Mouse (Mus musculus): Measurements from ENCODE around the gene Kif5a. TPM values are rescaled to one million over a fixed set of nuclear protein-coding genes. Genes with fewer than 3 reads are reported as not detected.

Kif5a gene
- polyA plus RNA-seq, 1 experiment from 2014 or later: 2.3 TPM

DNA sequence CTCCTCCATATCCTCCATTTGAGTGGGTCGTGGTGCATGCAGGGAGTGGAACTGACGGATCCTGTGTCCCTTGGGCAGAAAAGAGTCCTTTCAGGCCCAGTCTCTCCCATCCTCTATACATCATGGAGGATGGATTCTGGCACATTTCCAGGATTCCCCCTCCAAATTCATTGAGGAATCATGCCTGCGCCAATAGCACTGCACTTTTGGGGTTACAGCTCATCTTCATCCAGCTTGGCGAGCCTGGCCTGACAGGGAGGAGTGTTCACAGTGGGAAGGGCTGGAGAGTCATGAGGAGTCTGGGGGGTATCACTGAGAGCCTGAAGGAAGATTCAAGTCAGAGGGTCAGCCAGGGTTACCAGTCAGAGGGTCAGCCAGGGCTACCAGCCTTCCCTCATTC is 80.5 kb downstream of the Kif5a start:
- no peaks in the 10 kb centered on the region for H3K9me3 ChIP-seq (ENCODE audit: control insufficient read depth, low read length)
- H3K27me3 ChIP-seq (ENCODE audit: control insufficient read depth, insufficient read depth, low read length): no peaks in the 10 kb centered on the region; the same call in 1 of the 2 replicates
- WGBS: 88% methylated on average over 4 of the region's 4 CpGs
- no peak overlapping the region for H3K9ac ChIP-seq (ENCODE audit: low read length)
- no peak overlapping the region for H3K4me2 ChIP-seq (replicated peaks; ENCODE audit: low read depth)
- ATAC-seq (ENCODE audit: low FRiP score, low TSS enrichment) (no peak), DNase-seq (ENCODE audit: low spot score) (no peak)
- TF ChIP-seq EP300 (optimal IDR thresholded peaks at IDR 0.05) (no peak), CTCF (IDR thresholded peaks at IDR 0.05; ENCODE audit: low read depth) (no peak)
- no peak overlapping the region for H3K4me3 ChIP-seq (ENCODE audit: low read depth, low read length)
- H3K27ac ChIP-seq (replicated peaks): no peak overlapping the region
- peaks cover 6% of the 10 kb centered on the region; the same call in 1 of the 2 replicates for H3K36me3 ChIP-seq (ENCODE audit: control insufficient read depth, insufficient read depth, low read length)
- peaks cover 4% of the 10 kb centered on the region; the same call in 1 of the 2 replicates for H3K4me1 ChIP-seq (replicated peaks; ENCODE audit: control insufficient read depth, insufficient read depth)

DNA sequence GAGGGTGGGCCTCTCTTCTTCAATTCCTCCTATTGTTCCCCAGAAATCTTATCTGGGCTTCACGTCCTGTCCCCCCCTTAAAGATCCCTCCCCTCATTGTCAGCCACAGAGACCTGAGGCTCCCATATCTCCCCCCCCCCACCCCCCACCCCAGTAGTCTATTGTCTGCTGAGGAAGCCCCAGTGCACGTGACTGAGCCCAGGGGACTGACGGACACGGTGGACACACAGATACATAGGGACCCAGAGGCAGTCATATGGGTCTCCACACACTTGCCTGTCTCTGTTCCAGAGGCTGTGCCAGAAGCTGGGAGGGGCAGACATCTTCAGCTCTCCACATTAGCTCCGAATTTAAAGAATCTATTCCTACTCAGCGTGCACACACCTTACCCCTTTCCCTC is 81.6 kb downstream of the Kif5a start:
- H3K9me3 ChIP-seq (ENCODE audit: control insufficient read depth, low read length): no peaks in the 10 kb centered on the region
- no peak overlapping the region for H3K27ac ChIP-seq (replicated peaks)
- no peak for ATAC-seq (ENCODE audit: low FRiP score, low TSS enrichment)
- H3K27me3 ChIP-seq (ENCODE audit: control insufficient read depth, insufficient read depth, low read length): no peaks in the 10 kb centered on the region; the same call in 1 of the 2 replicates
- H3K4me2 ChIP-seq (replicated peaks; ENCODE audit: low read depth): no peak overlapping the region
- no peak overlapping the region for H3K9ac ChIP-seq (ENCODE audit: low read length)
- no peak overlapping the region for H3K4me3 ChIP-seq (ENCODE audit: low read depth, low read length)
- TF ChIP-seq CTCF (IDR thresholded peaks at IDR 0.05; ENCODE audit: low read depth): no peak
- TF ChIP-seq EP300 (optimal IDR thresholded peaks at IDR 0.05): no peak
- H3K4me1 ChIP-seq (replicated peaks; ENCODE audit: control insufficient read depth, insufficient read depth): peaks cover 4% of the 10 kb centered on the region; the same call in 1 of the 2 replicates
- 64% methylated on average over 6 of the region's 6 CpGs for WGBS
- no peak for DNase-seq (ENCODE audit: low spot score)
- peaks cover 6% of the 10 kb centered on the region; the same call in 1 of the 2 replicates for H3K36me3 ChIP-seq (ENCODE audit: control insufficient read depth, insufficient read depth, low read length)

DNA sequence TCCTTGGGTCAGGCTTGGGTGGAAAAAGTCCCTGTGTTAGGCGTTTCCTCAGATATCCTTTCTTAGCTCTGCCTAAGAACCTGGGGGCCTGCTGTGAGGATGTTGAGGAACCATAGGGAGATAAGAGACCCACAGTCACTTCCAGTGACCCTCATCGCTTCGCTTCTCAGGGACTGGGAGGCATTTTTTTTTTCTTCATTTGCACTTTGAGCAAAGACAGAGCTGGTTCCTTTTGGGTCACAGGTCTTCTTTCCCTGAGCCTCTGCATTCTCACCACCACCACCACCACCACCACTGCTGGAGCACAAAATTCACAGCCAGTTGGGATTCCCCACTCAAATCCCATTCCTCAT is 82.5 kb downstream of the Kif5a start:
- Histone ChIP-seq H3K4me3 (ENCODE audit: low read depth, low read length) (no peak overlapping the region), H3K9me3 (ENCODE audit: control insufficient read depth, low read length) (no peaks in the 10 kb centered on the region), H3K27ac (replicated peaks) (no peak overlapping the region), H3K27me3 (ENCODE audit: control insufficient read depth, insufficient read depth, low read length) (no peaks in the 10 kb centered on the region; the same call in 1 of the 2 replicates), H3K4me1 (replicated peaks; ENCODE audit: control insufficient read depth, insufficient read depth) (peaks cover 4% of the 10 kb centered on the region; the same call in 1 of the 2 replicates), H3K4me2 (replicated peaks; ENCODE audit: low read depth) (no peak overlapping the region; the same call in 1 of the 2 replicates), H3K36me3 (ENCODE audit: control insufficient read depth, insufficient read depth, low read length) (peaks cover 6% of the 10 kb centered on the region; the same call in 1 of the 2 replicates), H3K9ac (ENCODE audit: low read length) (no peak overlapping the region)
- DNase-seq (ENCODE audit: low spot score): no peak
- 22% methylated on average over 3 of the region's 3 CpGs for WGBS
- no peak for ATAC-seq (ENCODE audit: low FRiP score, low TSS enrichment)
- TF ChIP-seq EP300 (optimal IDR thresholded peaks at IDR 0.05): no peak
- TF ChIP-seq CTCF (IDR thresholded peaks at IDR 0.05; ENCODE audit: low read depth): no peak

DNA sequence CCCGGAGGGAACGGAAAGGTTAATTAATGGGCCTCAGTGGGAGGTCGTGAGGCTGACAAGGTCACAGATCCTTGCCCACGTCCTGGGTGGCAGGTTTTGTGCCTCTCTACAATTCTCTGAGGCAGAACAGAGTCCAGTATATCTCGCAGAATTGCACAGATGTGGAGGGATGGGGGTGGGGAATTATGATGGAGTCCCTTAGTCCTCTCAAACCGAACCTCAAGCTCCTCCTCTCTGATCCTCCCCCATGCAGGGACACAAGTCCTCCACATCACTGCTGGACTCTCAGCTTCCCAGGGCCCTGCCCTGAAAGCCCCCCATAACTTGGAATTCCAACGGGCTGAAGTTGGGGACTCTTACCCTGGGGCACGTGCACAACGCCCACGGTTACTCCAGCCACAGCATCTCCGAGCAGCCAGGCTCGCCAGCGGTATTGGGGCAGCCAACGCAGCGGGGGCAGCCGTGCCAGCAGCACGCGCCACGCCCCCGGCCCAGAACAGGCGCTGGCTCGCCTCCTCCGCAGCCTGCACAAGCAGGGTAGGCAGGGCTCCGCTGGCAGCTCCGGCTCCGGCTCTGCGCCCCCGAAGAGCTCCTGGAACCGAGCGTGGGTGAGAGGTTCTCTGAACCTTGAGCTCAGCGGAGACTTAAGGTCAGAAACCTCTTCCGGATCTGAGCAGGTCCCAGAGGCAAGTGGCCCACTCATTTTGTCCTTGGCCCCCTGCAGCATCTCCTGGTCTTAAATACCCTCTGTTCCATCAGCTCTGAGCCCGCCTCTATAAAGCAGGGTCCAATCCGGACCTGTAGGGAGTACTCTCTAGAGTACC is 83.1 kb downstream of the Kif5a start, which contains the start of gene Slc26a10:
TSS of gene Slc26a10 (minus strand) at position 775 of the 824 bp plus-strand sequence.
- TF ChIP-seq CTCF (IDR thresholded peaks at IDR 0.05; ENCODE audit: low read depth) (no peak), EP300 (optimal IDR thresholded peaks at IDR 0.05) (no peak)
- DNase-seq (ENCODE audit: low spot score): no peak
- H3K9ac ChIP-seq (ENCODE audit: low read length): no peak within 1 kb of the TSS
- no peak for ATAC-seq (ENCODE audit: low FRiP score, low TSS enrichment)
- peak within 1 kb of the TSS; percentile 36 for H3K4me2 ChIP-seq (replicated peaks; ENCODE audit: low read depth)
- peaks cover 6% of the 10 kb centered on the region; the same call in 1 of the 2 replicates for H3K36me3 ChIP-seq (ENCODE audit: control insufficient read depth, insufficient read depth, low read length)
- H3K4me3 ChIP-seq (ENCODE audit: low read depth, low read length): 0 out of 2 replicates have a peak within 1 kb of the TSS, but pooled peaks have one; percentile 2
- no peaks in the 10 kb centered on the region; the same call in 1 of the 2 replicates for H3K27me3 ChIP-seq (ENCODE audit: control insufficient read depth, insufficient read depth, low read length)
- H3K27ac ChIP-seq (replicated peaks): no peak within 1 kb of the TSS
- peaks cover 4% of the 10 kb centered on the region; the same call in 1 of the 2 replicates for H3K4me1 ChIP-seq (replicated peaks; ENCODE audit: control insufficient read depth, insufficient read depth)
- no peaks in the 10 kb centered on the region for H3K9me3 ChIP-seq (ENCODE audit: control insufficient read depth, low read length)
- 6% methylated on average over 30 of the region's 34 CpGs for WGBS

DNA sequence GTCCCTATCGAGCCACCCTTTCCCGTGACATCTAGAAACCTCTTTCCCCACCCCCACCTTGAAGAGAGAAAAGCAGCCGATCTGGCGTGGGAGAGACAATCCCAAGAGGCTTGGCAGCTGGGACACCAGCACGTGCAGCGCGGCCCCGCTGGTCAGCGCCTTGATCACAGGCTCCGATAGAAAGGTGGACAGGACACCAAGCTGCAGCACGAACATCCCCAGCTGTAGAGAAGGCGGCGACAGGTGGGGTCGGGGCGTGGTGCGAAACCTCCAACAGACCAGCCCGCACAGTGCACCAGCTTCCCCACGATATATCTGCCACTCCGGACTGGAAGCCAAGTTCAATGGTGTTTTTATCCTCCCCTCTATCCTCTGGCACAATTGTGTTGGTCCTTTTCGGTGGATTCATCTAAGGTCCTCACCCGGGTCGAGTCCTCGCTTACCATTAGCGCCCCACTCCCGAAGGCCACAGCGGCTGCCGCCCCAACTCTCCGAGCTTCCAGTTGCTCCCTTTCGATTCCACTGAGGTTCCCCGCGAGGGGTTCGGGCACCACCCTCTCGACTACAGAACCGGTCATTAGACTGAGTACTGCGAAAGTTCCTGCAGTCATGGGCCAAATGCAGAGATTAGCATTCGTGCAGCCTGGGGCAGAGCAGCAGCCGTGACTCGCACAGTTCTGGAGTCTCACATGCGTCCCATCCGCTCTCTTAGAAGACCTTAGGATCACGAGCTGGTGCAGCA is 84.7 kb downstream of the Kif5a start:
- H3K36me3 ChIP-seq (ENCODE audit: control insufficient read depth, insufficient read depth, low read length): peaks cover 4% of the 10 kb centered on the region; the same call in 1 of the 2 replicates
- H3K9me3 ChIP-seq (ENCODE audit: control insufficient read depth, low read length): no peaks in the 10 kb centered on the region
- 8% methylated on average over 41 of the region's 41 CpGs for WGBS
- peak overlapping the region; percentile 29 for H3K4me3 ChIP-seq (ENCODE audit: low read depth, low read length)
- DNase-seq (ENCODE audit: low spot score): no peak
- peak overlapping the region; percentile 61 for H3K4me2 ChIP-seq (replicated peaks; ENCODE audit: low read depth)
- H3K9ac ChIP-seq (ENCODE audit: low read length): 0 out of 2 replicates have a peak overlapping the region, but pooled peaks have one; percentile 18
- no peak for TF ChIP-seq EP300 (optimal IDR thresholded peaks at IDR 0.05)
- no peak for TF ChIP-seq CTCF (IDR thresholded peaks at IDR 0.05; ENCODE audit: low read depth)
- H3K4me1 ChIP-seq (replicated peaks; ENCODE audit: control insufficient read depth, insufficient read depth): peaks cover 4% of the 10 kb centered on the region; the same call in 1 of the 2 replicates
- no peak overlapping the region for H3K27ac ChIP-seq (replicated peaks)
- H3K27me3 ChIP-seq (ENCODE audit: control insufficient read depth, insufficient read depth, low read length): no peaks in the 10 kb centered on the region; the same call in 1 of the 2 replicates
- ATAC-seq (ENCODE audit: low FRiP score, low TSS enrichment): no peak
